Mouse (Mus musculus): ENCODE measurements around the gene Fnbp1. TPM values are rescaled to one million over a fixed set of nuclear protein-coding genes. Genes with fewer than 3 reads are reported as not detected.

Fnbp1 gene
- polyA plus RNA-seq, 1 experiment from 2014 or later = 23.2 TPM

DNA sequence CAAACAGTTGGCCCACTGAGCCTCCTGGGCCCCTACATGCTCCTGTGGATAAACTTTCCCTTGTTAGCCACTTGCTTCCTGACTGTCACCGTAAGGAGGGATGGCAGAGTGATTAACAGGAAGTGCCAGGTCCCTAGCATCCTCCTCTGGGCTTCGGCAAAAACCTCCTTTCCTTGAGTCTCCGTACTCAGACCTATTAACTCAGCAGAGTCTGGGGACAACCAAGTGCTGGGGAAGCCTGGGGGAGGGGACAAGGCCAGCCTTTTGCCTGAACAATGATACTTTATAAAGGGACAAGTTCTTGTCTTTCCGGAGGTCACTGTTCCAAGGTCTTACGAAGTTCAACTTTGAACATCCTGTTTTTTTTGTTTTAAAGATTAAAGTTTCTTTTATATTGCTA lies 54.7 kb downstream of the Fnbp1 start:
- Histone ChIP-seq H3K36me3 (ENCODE audit: control insufficient read depth, insufficient read depth) (no peaks in the 10 kb centered on the region), H3K4me3 (replicated peaks; ENCODE audit: low read length) (no peak overlapping the region), H3K27ac (ENCODE audit: low read length) (no peak overlapping the region), H3K9ac (replicated peaks; ENCODE audit: low read depth, low read length) (no peak overlapping the region), H3K27me3 (replicated peaks; ENCODE audit: control insufficient read depth, insufficient read depth, low read length) (no peaks in the 10 kb centered on the region), H3K4me1 (replicated peaks; ENCODE audit: control insufficient read depth, insufficient read depth, low read length) (peaks cover 11% of the 10 kb centered on the region), H3K9me3 (ENCODE audit: control insufficient read depth, low read length) (peaks cover 4% of the 10 kb centered on the region; the same call in 1 of the 2 replicates), H3K4me2 (ENCODE audit: low read length) (no peak overlapping the region)
- WGBS = 60% methylated on average over 5 of the region's 5 CpGs
- ATAC-seq = no peak

DNA sequence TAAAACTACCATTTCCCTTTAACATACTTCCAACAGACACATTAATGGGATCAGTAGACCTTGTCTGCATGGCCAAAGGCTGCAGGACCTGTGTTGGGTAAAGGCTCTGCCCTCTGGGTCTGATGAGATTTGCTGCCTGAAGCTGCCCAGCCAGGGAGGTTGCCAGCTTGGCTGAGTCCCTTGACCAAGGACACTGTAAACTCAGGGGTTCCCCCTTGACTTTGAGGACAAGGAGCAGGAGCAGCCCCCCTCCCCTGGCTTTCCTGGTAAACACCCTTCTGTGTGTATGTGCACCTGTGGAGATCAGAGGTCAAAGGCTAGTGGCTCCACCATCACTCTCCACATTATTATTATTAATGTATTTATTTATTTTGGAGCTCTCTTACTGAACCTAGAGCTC lies 55.3 kb downstream of the Fnbp1 start:
- Histone ChIP-seq H3K4me3 (replicated peaks; ENCODE audit: low read length) (no peak overlapping the region), H3K4me1 (replicated peaks; ENCODE audit: control insufficient read depth, insufficient read depth, low read length) (peaks cover 11% of the 10 kb centered on the region), H3K9ac (replicated peaks; ENCODE audit: low read depth, low read length) (no peak overlapping the region), H3K27me3 (replicated peaks; ENCODE audit: control insufficient read depth, insufficient read depth, low read length) (no peaks in the 10 kb centered on the region), H3K9me3 (ENCODE audit: control insufficient read depth, low read length) (peaks cover 4% of the 10 kb centered on the region; the same call in 1 of the 2 replicates), H3K27ac (ENCODE audit: low read length) (no peak overlapping the region), H3K4me2 (ENCODE audit: low read length) (no peak overlapping the region), H3K36me3 (ENCODE audit: control insufficient read depth, insufficient read depth) (no peaks in the 10 kb centered on the region)
- no peak for ATAC-seq

DNA sequence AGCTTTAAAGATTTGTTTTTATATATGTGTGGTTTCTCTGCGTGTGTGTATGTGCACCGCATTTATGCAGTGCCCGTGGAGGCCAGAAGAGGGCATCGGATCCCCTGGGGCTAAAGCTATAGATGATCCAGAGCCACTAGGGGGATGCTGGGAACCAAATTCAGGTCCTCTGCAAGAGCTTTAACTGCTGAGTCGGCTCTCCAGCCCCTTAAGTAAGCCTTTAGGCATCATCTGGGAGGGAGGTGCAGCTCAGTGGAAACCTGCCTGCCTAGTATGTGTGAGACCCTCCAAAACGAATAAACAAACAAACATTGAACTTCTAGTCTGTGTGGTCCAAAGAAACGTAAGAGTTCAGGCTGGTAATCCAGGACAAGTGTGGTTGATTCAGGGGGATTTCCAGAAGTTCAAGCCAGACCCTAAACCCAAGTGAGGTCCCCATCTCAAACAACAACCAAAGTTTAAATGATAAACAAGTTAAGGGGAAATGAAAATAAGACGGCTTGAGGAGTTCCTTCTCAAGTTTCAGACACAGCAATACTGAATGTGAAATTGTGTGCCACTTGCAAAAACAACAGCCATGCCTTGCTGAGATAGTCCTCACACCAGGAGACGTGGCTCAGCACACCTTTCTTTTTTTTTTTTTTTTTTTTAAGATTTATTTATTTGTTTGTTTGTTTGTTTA lies 57.5 kb downstream of the Fnbp1 start:
- Histone ChIP-seq H3K4me3 (replicated peaks; ENCODE audit: low read length) (no peak overlapping the region), H3K9ac (replicated peaks; ENCODE audit: low read depth, low read length) (no peak overlapping the region), H3K36me3 (ENCODE audit: control insufficient read depth, insufficient read depth) (no peaks in the 10 kb centered on the region), H3K27me3 (replicated peaks; ENCODE audit: control insufficient read depth, insufficient read depth, low read length) (no peaks in the 10 kb centered on the region), H3K9me3 (ENCODE audit: control insufficient read depth, low read length) (peaks cover 4% of the 10 kb centered on the region; the same call in 1 of the 2 replicates), H3K4me2 (ENCODE audit: low read length) (no peak overlapping the region), H3K4me1 (replicated peaks; ENCODE audit: control insufficient read depth, insufficient read depth, low read length) (peaks cover 4% of the 10 kb centered on the region), H3K27ac (ENCODE audit: low read length) (no peak overlapping the region)
- WGBS = 95% methylated on average over 9 of the region's 9 CpGs
- ATAC-seq = no peak

DNA sequence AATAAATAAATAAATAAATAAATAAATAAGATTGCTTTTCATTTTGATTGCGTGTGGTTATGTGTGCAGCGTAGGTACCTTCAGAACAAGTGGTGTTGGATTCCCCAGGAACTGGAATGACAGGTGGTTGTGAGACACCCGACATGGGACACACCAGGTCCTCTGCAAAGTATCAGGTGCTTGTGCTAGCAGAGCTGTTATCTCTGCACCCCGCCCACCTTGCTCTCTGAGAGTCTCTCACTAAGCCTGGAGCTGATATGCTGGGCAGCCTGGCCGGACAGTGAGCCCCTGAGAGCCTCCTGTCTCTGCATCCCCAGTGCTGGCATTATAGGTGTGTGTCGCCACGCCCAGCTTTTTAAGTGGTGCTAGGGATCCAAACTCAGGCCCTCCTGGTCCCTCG lies 58.4 kb downstream of the Fnbp1 start:
- 96% methylated on average over 8 of the region's 8 CpGs for WGBS
- no peaks in the 10 kb centered on the region for H3K36me3 ChIP-seq (ENCODE audit: control insufficient read depth, insufficient read depth)

DNA sequence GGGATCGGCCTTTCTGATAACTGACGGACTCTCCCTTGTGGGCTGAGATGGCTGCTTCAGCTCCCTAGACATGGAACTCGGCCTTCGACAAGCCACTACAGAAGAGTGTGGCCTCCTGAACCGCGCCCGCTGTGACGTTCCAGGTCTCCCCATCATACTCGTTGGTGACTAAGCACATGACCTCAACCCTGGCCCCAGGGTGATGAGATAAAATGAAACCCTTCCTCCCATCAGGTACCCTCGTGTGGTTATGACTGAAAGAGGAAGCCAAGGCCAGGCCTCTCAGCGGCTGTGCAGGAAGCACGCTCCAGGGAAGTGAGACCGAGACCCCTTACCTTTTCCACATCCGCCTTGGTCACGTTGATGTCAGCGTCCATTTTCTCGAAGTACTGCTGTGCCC lies 59.2 kb downstream of the Fnbp1 start:
- H3K9ac ChIP-seq (replicated peaks; ENCODE audit: low read depth, low read length) = no peak overlapping the region
- H3K27ac ChIP-seq (ENCODE audit: low read length) = no peak overlapping the region
- H3K4me2 ChIP-seq (ENCODE audit: low read length) = no peak overlapping the region
- no peak for ATAC-seq
- H3K4me1 ChIP-seq (replicated peaks; ENCODE audit: control insufficient read depth, insufficient read depth, low read length) = no peaks in the 10 kb centered on the region
- 96% methylated on average over 17 of the region's 17 CpGs for WGBS
- H3K9me3 ChIP-seq (ENCODE audit: control insufficient read depth, low read length) = peaks cover 4% of the 10 kb centered on the region; the same call in 1 of the 2 replicates
- no peaks in the 10 kb centered on the region for H3K27me3 ChIP-seq (replicated peaks; ENCODE audit: control insufficient read depth, insufficient read depth, low read length)
- no peak overlapping the region for H3K4me3 ChIP-seq (replicated peaks; ENCODE audit: low read length)
- no peaks in the 10 kb centered on the region for H3K36me3 ChIP-seq (ENCODE audit: control insufficient read depth, insufficient read depth)

More for the DNA sequence above, 58.4 kb downstream of the Fnbp1 start:
- peaks cover 2% of the 10 kb centered on the region for H3K4me1 ChIP-seq (replicated peaks; ENCODE audit: control insufficient read depth, insufficient read depth, low read length)
- no peak overlapping the region for H3K27ac ChIP-seq (ENCODE audit: low read length)
- H3K4me2 ChIP-seq (ENCODE audit: low read length) = no peak overlapping the region
- ATAC-seq = no peak
- no peak overlapping the region for H3K4me3 ChIP-seq (replicated peaks; ENCODE audit: low read length)
- no peaks in the 10 kb centered on the region for H3K27me3 ChIP-seq (replicated peaks; ENCODE audit: control insufficient read depth, insufficient read depth, low read length)
- H3K9ac ChIP-seq (replicated peaks; ENCODE audit: low read depth, low read length) = no peak overlapping the region
- H3K9me3 ChIP-seq (ENCODE audit: control insufficient read depth, low read length) = peaks cover 4% of the 10 kb centered on the region; the same call in 1 of the 2 replicates

DNA sequence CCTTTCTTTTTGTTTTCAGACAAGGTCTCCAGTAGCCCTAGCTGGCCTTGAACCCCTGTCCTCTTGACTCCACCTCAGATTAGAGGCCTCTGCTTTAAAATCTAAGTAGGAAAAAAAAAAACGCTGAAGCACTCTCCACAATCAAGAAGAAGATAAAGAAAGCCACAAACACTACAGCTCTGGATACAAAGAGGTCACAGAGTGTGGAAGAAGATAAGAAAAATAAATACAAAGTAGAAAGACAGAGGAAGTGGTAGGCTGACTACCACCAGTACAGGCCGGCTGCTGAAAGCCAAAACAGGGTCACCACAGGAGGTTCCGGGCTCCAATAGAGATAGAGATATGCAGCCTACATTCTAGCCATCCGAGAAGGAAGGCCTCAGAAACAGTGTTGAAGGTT lies 60.5 kb downstream of the Fnbp1 start:
- Histone ChIP-seq H3K27ac (ENCODE audit: low read length) (no peak overlapping the region), H3K4me1 (replicated peaks; ENCODE audit: control insufficient read depth, insufficient read depth, low read length) (no peaks in the 10 kb centered on the region), H3K36me3 (ENCODE audit: control insufficient read depth, insufficient read depth) (no peaks in the 10 kb centered on the region), H3K4me3 (replicated peaks; ENCODE audit: low read length) (no peak overlapping the region), H3K27me3 (replicated peaks; ENCODE audit: control insufficient read depth, insufficient read depth, low read length) (no peaks in the 10 kb centered on the region), H3K9me3 (ENCODE audit: control insufficient read depth, low read length) (peaks cover 4% of the 10 kb centered on the region; the same call in 1 of the 2 replicates), H3K4me2 (ENCODE audit: low read length) (no peak overlapping the region), H3K9ac (replicated peaks; ENCODE audit: low read depth, low read length) (no peak overlapping the region)
- 81% methylated on average over 4 of the region's 4 CpGs for WGBS
- no peak for ATAC-seq

DNA sequence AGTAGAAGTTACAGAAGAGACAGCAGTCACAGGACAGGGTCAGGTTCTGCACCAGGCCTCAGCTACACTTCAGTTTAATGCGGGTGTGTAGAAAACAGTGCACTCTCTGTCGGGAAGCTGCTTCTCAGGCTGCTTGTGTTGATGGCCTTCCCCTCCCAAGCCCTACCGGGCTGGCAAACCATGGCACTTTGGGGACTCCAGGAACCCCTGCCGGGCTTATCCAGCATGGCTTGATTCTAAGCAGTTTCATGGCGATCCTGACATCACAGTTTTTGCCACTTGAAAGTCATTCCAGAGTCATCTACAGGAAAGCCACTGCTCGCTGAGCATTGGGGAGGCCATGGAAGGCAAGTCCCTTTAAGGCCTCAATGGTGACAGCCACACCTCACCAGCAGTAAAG lies 62.7 kb downstream of the Fnbp1 start:
- Histone ChIP-seq H3K9me3 (ENCODE audit: control insufficient read depth, low read length) (peaks cover 2% of the 10 kb centered on the region; the same call in 1 of the 2 replicates), H3K36me3 (ENCODE audit: control insufficient read depth, insufficient read depth) (no peaks in the 10 kb centered on the region), H3K27me3 (replicated peaks; ENCODE audit: control insufficient read depth, insufficient read depth, low read length) (no peaks in the 10 kb centered on the region), H3K27ac (ENCODE audit: low read length) (no peak overlapping the region), H3K4me3 (replicated peaks; ENCODE audit: low read length) (no peak overlapping the region), H3K9ac (replicated peaks; ENCODE audit: low read depth, low read length) (no peak overlapping the region), H3K4me1 (replicated peaks; ENCODE audit: control insufficient read depth, insufficient read depth, low read length) (no peaks in the 10 kb centered on the region), H3K4me2 (ENCODE audit: low read length) (no peak overlapping the region)
- no peak for ATAC-seq
- 84% methylated on average over 6 of the region's 6 CpGs for WGBS

DNA sequence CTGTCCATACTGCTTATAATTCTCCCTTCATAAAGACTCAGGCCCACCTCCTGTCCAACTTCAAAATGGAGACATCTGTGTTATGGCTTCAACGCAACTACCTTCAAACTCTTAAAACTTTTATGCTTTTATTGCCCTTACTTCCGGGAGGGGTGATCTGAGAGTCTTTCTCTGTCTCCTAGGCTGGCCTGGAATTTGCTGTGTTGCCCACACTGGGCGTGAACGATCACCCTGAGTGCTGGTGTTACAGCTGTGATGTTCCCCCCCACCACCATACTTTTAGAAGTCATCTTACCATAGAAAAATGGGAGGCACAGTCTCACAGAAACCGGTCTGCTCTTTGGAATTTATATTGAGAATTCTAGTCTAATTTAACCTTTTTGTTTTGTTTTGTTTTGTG lies 64.2 kb downstream of the Fnbp1 start:
- no peak for ATAC-seq
- no peak overlapping the region for H3K9ac ChIP-seq (replicated peaks; ENCODE audit: low read depth, low read length)
- no peak overlapping the region for H3K4me3 ChIP-seq (replicated peaks; ENCODE audit: low read length)
- H3K36me3 ChIP-seq (ENCODE audit: control insufficient read depth, insufficient read depth) = no peaks in the 10 kb centered on the region
- no peak overlapping the region for H3K4me2 ChIP-seq (ENCODE audit: low read length)
- no peak overlapping the region for H3K27ac ChIP-seq (ENCODE audit: low read length)
- H3K9me3 ChIP-seq (ENCODE audit: control insufficient read depth, low read length) = no peaks in the 10 kb centered on the region
- WGBS = 88% methylated on average over 5 of the region's 5 CpGs
- H3K4me1 ChIP-seq (replicated peaks; ENCODE audit: control insufficient read depth, insufficient read depth, low read length) = no peaks in the 10 kb centered on the region
- H3K27me3 ChIP-seq (replicated peaks; ENCODE audit: control insufficient read depth, insufficient read depth, low read length) = no peaks in the 10 kb centered on the region

DNA sequence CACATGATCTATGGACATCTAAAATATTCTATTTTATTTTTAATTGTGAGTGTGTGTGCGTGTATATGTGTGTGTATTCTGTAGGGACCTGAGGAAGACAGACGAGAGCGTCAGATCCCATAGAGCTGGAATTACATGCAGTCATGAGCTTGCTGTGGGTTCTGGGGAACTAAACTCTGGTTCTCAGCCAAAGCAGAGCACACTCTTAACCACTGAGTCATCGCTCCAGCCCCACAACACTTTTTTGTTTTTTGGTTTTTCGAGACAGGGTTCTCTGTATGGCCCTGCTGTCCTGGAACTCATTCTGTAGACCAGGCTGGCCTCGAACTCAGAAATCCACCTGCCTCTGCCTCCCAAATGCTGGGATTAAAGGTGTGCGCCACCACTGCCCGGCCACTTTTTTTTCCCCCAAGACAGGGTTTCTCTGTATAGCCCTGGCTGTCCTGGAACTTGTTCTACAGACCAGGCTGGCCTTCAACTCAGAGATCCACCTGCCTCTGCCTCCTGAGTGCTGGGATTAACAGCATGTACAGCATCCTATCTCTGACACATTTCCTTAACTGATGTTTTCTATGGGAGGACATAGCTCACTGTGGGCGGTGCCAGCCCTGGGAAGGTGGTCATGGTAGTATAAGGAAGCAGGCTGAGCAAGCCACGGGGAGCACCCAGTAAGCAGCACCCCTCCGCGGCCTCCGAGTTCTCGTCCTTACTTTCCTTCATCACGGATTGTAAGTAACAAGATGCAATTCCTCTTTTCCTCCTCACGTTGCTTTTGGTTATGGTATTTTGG lies 65.3 kb downstream of the Fnbp1 start:
- no peaks in the 10 kb centered on the region for H3K4me1 ChIP-seq (replicated peaks; ENCODE audit: control insufficient read depth, insufficient read depth, low read length)
- ATAC-seq = no peak

More for the DNA sequence above, 65.3 kb downstream of the Fnbp1 start:
- Histone ChIP-seq H3K27me3 (replicated peaks; ENCODE audit: control insufficient read depth, insufficient read depth, low read length) (no peaks in the 10 kb centered on the region), H3K27ac (ENCODE audit: low read length) (no peak overlapping the region), H3K9me3 (ENCODE audit: control insufficient read depth, low read length) (no peaks in the 10 kb centered on the region), H3K4me3 (replicated peaks; ENCODE audit: low read length) (no peak overlapping the region), H3K4me2 (ENCODE audit: low read length) (no peak overlapping the region), H3K9ac (replicated peaks; ENCODE audit: low read depth, low read length) (no peak overlapping the region), H3K36me3 (ENCODE audit: control insufficient read depth, insufficient read depth) (no peaks in the 10 kb centered on the region)
- 95% methylated on average over 16 of the region's 16 CpGs for WGBS

All from forebrain, embryonic 16.5 days (tissue).